Mouse (Mus musculus): ENCODE measurements around the gene Sh3rf1. TPM values are rescaled to one million over a fixed set of nuclear protein-coding genes. Genes with fewer than 3 reads are reported as not detected.

Gene Sh3rf1
- polyA plus RNA-seq, 1 experiment from 2014 or later: 4.8 TPM

DNA sequence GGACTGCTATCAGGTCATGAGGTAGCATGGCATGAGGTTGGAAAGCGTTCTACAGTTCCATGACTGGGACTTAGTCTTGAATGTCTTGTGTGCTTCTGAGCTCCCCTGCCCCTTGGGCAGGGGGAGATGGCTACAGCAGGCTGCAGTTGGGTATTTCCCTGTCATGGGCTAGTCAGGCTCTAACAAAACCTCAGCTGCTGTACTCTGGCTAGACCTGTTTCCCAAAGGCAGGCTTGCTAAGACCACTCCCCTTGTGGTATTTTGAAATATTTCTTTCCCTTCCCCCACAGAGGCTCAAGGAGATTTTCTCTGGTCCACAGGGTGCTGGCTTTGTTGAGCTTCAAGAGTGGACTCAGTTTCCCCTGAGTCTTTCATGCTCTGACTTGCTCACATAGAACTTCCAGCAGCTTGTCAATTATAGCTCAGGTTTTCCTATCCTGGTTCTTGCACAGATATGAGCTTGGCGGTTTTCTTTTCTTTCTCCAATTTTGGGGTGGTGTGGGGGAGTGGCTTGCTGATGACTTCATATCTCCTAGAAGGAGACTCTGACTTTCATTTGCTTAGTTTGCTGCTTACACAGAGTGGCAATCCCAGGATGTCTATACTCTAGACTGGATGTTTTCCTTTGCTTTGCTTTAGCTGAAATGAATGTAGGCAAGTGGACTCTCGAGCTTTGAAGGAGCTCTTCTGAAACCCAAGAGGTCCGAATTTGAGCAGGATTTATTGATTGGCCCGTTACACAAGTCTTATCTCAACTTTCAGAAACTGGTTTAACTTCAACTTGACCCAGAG, 20.4 kb upstream of the Sh3rf1 start:
- no peak for ATAC-seq (ENCODE audit: low FRiP score, low TSS enrichment)
- Histone ChIP-seq H3K27ac (replicated peaks) (no peak overlapping the region), H3K9me3 (ENCODE audit: control insufficient read depth, low read length) (no peaks in the 10 kb centered on the region), H3K4me2 (replicated peaks; ENCODE audit: low read depth) (no peak overlapping the region), H3K4me1 (replicated peaks; ENCODE audit: control insufficient read depth, insufficient read depth) (no peaks in the 10 kb centered on the region), H3K36me3 (ENCODE audit: control insufficient read depth, insufficient read depth, low read length) (no peaks in the 10 kb centered on the region), H3K4me3 (ENCODE audit: low read depth, low read length) (no peak overlapping the region), H3K27me3 (ENCODE audit: control insufficient read depth, insufficient read depth, low read length) (no peaks in the 10 kb centered on the region), H3K9ac (ENCODE audit: low read length) (no peak overlapping the region)
- DNase-seq (ENCODE audit: low spot score): no peak
- no peak for TF ChIP-seq EP300 (optimal IDR thresholded peaks at IDR 0.05)
- no peak for TF ChIP-seq CTCF (IDR thresholded peaks at IDR 0.05; ENCODE audit: low read depth)
- 65% methylated on average over 5 of the region's 5 CpGs for WGBS

DNA sequence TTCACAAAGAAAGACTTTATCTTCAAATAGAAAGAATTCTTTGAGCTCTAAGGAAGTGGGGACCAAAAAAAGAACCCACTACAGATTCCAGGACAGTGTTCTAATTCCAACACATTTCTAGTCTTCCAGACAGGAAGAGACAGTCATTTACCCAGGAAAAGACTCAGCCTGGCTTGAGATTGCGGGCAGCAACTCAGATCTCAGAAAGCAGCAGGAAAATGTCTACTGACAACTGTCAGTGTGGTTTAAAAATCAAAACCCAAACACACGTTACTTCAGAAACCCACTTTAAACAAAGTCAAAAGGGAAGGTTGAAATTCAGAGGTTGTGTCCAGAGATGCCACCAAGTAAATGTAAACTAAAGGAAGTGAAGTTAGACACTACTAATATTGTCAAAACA, 16.8 kb upstream of the Sh3rf1 start:
- WGBS: 42% methylated on average over 2 of the region's 2 CpGs
- no peak for DNase-seq (ENCODE audit: low spot score)
- no peak for ATAC-seq (ENCODE audit: low FRiP score, low TSS enrichment)
- Histone ChIP-seq H3K9me3 (ENCODE audit: control insufficient read depth, low read length) (no peaks in the 10 kb centered on the region), H3K36me3 (ENCODE audit: control insufficient read depth, insufficient read depth, low read length) (no peaks in the 10 kb centered on the region), H3K9ac (ENCODE audit: low read length) (no peak overlapping the region), H3K4me1 (replicated peaks; ENCODE audit: control insufficient read depth, insufficient read depth) (no peaks in the 10 kb centered on the region), H3K27me3 (ENCODE audit: control insufficient read depth, insufficient read depth, low read length) (no peaks in the 10 kb centered on the region), H3K27ac (replicated peaks) (no peak overlapping the region), H3K4me2 (replicated peaks; ENCODE audit: low read depth) (no peak overlapping the region), H3K4me3 (ENCODE audit: low read depth, low read length) (no peak overlapping the region)
- no peak for TF ChIP-seq EP300 (optimal IDR thresholded peaks at IDR 0.05)
- TF ChIP-seq CTCF (IDR thresholded peaks at IDR 0.05; ENCODE audit: low read depth): no peak

DNA sequence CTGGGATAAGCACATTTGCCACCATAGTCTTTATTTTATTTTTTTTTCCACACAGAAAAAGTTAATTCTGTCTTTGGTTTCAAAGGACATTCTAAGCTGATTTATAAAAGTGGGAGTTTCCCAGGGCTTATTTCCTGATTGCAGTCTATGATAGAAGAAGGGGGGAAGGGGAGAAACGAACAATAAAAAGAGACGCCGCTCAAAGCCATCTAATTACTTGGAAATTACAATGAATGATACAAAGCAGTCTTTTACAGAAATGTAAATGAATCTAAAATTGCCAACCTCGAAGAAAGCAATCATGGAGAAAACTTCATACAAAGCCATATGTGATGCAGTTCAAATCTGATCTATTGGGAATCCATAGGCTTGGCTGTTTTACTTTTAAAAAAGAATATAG, 16.0 kb upstream of the Sh3rf1 start:
- H3K9ac ChIP-seq (ENCODE audit: low read length): no peak overlapping the region
- no peak overlapping the region for H3K4me3 ChIP-seq (ENCODE audit: low read depth, low read length)
- H3K4me1 ChIP-seq (replicated peaks; ENCODE audit: control insufficient read depth, insufficient read depth): no peaks in the 10 kb centered on the region
- no peak for TF ChIP-seq EP300 (optimal IDR thresholded peaks at IDR 0.05)
- no peak for TF ChIP-seq CTCF (IDR thresholded peaks at IDR 0.05; ENCODE audit: low read depth)
- H3K4me2 ChIP-seq (replicated peaks; ENCODE audit: low read depth): no peak overlapping the region
- H3K9me3 ChIP-seq (ENCODE audit: control insufficient read depth, low read length): no peaks in the 10 kb centered on the region
- no peak overlapping the region for H3K27ac ChIP-seq (replicated peaks)
- ATAC-seq (ENCODE audit: low FRiP score, low TSS enrichment) (no peak), DNase-seq (ENCODE audit: low spot score) (no peak)
- H3K27me3 ChIP-seq (ENCODE audit: control insufficient read depth, insufficient read depth, low read length): no peaks in the 10 kb centered on the region
- H3K36me3 ChIP-seq (ENCODE audit: control insufficient read depth, insufficient read depth, low read length): no peaks in the 10 kb centered on the region
- WGBS: 86% methylated on average over 4 of the region's 4 CpGs

DNA sequence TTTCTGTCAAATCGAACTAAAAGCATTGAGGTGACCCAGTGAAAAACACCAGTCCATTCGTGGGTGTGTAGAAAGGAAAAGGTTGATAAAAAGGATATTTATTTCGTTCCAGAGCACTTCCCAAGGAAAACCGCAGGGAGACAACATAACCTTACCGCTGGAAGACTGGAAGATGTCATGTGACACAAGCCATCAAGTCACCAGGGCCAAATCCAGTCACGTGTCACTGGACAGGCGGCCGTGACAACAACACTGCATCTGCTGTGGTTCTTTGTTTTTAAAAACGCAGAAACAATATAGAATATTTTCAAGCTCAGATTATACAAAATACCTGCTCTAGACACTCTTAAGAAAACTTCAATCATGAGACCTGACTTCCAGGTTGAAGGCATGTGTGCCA, 15.0 kb upstream of the Sh3rf1 start:
- H3K27me3 ChIP-seq (ENCODE audit: control insufficient read depth, insufficient read depth, low read length): no peaks in the 10 kb centered on the region
- TF ChIP-seq CTCF (IDR thresholded peaks at IDR 0.05; ENCODE audit: low read depth) (no peak), EP300 (optimal IDR thresholded peaks at IDR 0.05) (no peak)
- no peaks in the 10 kb centered on the region for H3K4me1 ChIP-seq (replicated peaks; ENCODE audit: control insufficient read depth, insufficient read depth)

DNA sequence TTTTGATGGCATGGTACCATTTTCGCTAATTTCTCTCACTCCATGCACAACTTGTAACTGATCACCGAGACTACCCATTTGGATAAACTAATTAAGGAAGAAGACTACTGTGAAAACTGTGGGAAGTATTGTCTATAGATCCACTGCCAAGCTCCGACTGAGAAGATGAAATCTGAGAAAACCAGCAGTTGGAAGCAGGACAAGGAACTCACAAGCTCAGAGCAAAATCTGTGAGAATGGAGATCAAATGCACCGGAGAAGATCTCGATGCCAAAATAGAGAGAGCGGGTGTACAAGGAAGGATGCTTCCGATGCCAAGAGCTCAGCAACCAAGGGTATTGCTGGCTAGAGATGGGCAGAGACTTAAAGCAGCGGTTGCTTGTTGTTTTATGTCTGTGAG, 12.8 kb upstream of the Sh3rf1 start:
- H3K4me2 ChIP-seq (replicated peaks; ENCODE audit: low read depth): no peak overlapping the region
- no peaks in the 10 kb centered on the region for H3K27me3 ChIP-seq (ENCODE audit: control insufficient read depth, insufficient read depth, low read length)
- no peak overlapping the region for H3K9ac ChIP-seq (ENCODE audit: low read length)
- ATAC-seq (ENCODE audit: low FRiP score, low TSS enrichment) (no peak), DNase-seq (ENCODE audit: low spot score) (no peak)
- no peak overlapping the region for H3K27ac ChIP-seq (replicated peaks)
- no peaks in the 10 kb centered on the region for H3K9me3 ChIP-seq (ENCODE audit: control insufficient read depth, low read length)
- no peaks in the 10 kb centered on the region for H3K4me1 ChIP-seq (replicated peaks; ENCODE audit: control insufficient read depth, insufficient read depth)
- TF ChIP-seq CTCF (IDR thresholded peaks at IDR 0.05; ENCODE audit: low read depth) (no peak), EP300 (optimal IDR thresholded peaks at IDR 0.05) (no peak)
- no peak overlapping the region for H3K4me3 ChIP-seq (ENCODE audit: low read depth, low read length)
- H3K36me3 ChIP-seq (ENCODE audit: control insufficient read depth, insufficient read depth, low read length): no peaks in the 10 kb centered on the region
- 81% methylated on average over 8 of the region's 8 CpGs for WGBS

More for the DNA sequence above, 15.0 kb upstream of the Sh3rf1 start:
- Histone ChIP-seq H3K27ac (replicated peaks) (no peak overlapping the region), H3K4me2 (replicated peaks; ENCODE audit: low read depth) (no peak overlapping the region), H3K36me3 (ENCODE audit: control insufficient read depth, insufficient read depth, low read length) (no peaks in the 10 kb centered on the region), H3K4me3 (ENCODE audit: low read depth, low read length) (no peak overlapping the region), H3K9ac (ENCODE audit: low read length) (no peak overlapping the region), H3K9me3 (ENCODE audit: control insufficient read depth, low read length) (no peaks in the 10 kb centered on the region)
- WGBS: 85% methylated on average over 9 of the region's 9 CpGs
- ATAC-seq (ENCODE audit: low FRiP score, low TSS enrichment) (no peak), DNase-seq (ENCODE audit: low spot score) (no peak)

DNA sequence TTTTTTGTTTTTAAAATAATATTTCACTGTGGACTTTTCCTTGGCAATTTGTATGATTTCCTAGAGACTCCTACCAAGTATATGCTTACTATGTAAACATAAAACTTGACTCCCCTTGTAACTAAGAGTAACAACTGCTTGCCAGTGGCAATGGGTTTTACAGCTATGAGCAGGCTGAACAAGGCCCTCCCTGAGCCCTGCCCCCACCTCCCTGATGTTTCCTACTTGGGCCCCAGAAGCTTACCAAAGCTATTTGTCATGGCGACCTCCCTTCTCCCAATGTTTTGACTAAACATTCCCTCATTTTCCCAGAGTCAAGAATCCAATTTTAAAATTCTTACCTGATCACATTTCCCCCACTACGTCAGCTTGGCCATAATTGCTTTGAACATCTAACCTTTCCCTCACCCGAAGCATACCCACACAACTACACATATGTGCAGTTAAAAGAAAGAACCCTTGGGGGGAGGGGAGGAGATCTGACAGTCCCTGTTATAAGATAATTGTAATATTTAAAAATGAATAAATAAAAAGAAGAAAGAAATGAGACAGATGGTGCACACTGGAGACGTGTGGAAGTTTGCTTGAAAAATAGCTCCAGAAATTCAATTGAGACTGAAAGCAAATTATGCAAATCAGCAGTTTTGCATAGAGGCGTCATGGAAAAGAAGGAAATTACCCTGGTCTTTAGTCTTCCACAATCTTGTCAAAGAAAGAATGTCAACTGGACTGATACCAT, 8.4 kb upstream of the Sh3rf1 start:
- no peak for DNase-seq (ENCODE audit: low spot score)
- H3K27me3 ChIP-seq (ENCODE audit: control insufficient read depth, insufficient read depth, low read length): no peaks in the 10 kb centered on the region
- no peaks in the 10 kb centered on the region for H3K36me3 ChIP-seq (ENCODE audit: control insufficient read depth, insufficient read depth, low read length)
- WGBS: 54% methylated on average over 5 of the region's 5 CpGs
- H3K4me1 ChIP-seq (replicated peaks; ENCODE audit: control insufficient read depth, insufficient read depth): no peaks in the 10 kb centered on the region
- no peak overlapping the region for H3K27ac ChIP-seq (replicated peaks)
- H3K4me3 ChIP-seq (ENCODE audit: low read depth, low read length): no peak overlapping the region
- H3K4me2 ChIP-seq (replicated peaks; ENCODE audit: low read depth): no peak overlapping the region
- TF ChIP-seq EP300 (optimal IDR thresholded peaks at IDR 0.05) (no peak), CTCF (IDR thresholded peaks at IDR 0.05; ENCODE audit: low read depth) (no peak)
- no peak overlapping the region for H3K9ac ChIP-seq (ENCODE audit: low read length)
- no peaks in the 10 kb centered on the region for H3K9me3 ChIP-seq (ENCODE audit: control insufficient read depth, low read length)
- no peak for ATAC-seq (ENCODE audit: low FRiP score, low TSS enrichment)
